Mouse (Mus musculus) C3H10T1/2 (cell line): ENCODE data around the gene Nckap5. TPM values are rescaled to one million over a fixed set of nuclear protein-coding genes. Genes with fewer than 3 reads are reported as not detected.

ENCODE experiments used
- polyA plus RNA-seq, 2 experiments: library from polyadenylated mRNA; unstranded; fragments of >200 nt; fragmentation: generic; extraction: Trizol; gene quantifications; one replicate each; pipeline ENCODE4 v1.2.1; 2012; ENCODE audit warnings: missing spikeins in 2 of 2

The Nckap5 gene
- polyA plus RNA-seq = under 1 TPM; 0.02 to 0.68 TPM

GRCm38 (mm10) chr1:126830031-126830927, at the start of gene Nckap5:
TSS of gene Nckap5 (minus strand) at chr1:126830799.

GRCm38 (mm10) chr1:125912601-125913600, 917.7 kb downstream of the Nckap5 start, which contains the start of gene Lypd1:
TSS of gene Lypd1 (minus strand) at chr1:125913101.

